ENCODE assay signal across 15 mouse cellular contexts in genomic region chr13:108240012-108240411, GRCm38 (mm10). TPM values are rescaled to one million over a fixed set of nuclear protein-coding genes. Genes with fewer than 3 reads are reported as not detected.
DNase-seq lines count a peak whose midpoint lies in the region; ATAC-seq lines count a peak whose summit lies in the region.
"Had no signal": no experiment of that assay in that cellular context is flagged by ENCODE, and none has a peak within 500 bp of the region (broad histone marks: within the 10 kb centered on the region; RNA-seq: fewer than 3 reads in every experiment).

No protein-coding gene starts in this region.

- H3K27me3 ChIP-seq in intestine, embryonic 14.5 days (replicated peaks; ENCODE audit: control insufficient read depth, insufficient read depth, low read length) = no peaks in the 10 kb centered on the region
- no peaks in the 10 kb centered on the region for H3K27me3 ChIP-seq in intestine, embryonic 15.5 days (replicated peaks)
- H3K27me3 ChIP-seq: limb, embryonic 13.5 days; neural tube, embryonic 15.5 days had no signal

- WGBS in intestine, embryonic 14.5 days = 66% methylated on average over 4 of the region's 4 CpGs
- WGBS in intestine, embryonic 15.5 days = 44% methylated on average over 4 of the region's 4 CpGs

- H3K9ac ChIP-seq in intestine, embryonic 14.5 days (ENCODE audit: low read length) = no peak overlapping the region
- H3K9ac ChIP-seq in intestine, embryonic 15.5 days = no peak overlapping the region
- H3K9ac ChIP-seq: limb, embryonic 13.5 days; neural tube, embryonic 15.5 days had no signal

- H3K4me2 ChIP-seq in intestine, embryonic 14.5 days (ENCODE audit: low read length) = no peak overlapping the region
- no peak overlapping the region for H3K4me2 ChIP-seq in intestine, embryonic 15.5 days (replicated peaks)
- H3K4me2 ChIP-seq: limb, embryonic 13.5 days; neural tube, embryonic 15.5 days had no signal

- no peaks in the 10 kb centered on the region for H3K36me3 ChIP-seq in intestine, embryonic 14.5 days (ENCODE audit: control insufficient read depth, insufficient read depth, low read length)
- H3K36me3 ChIP-seq in intestine, embryonic 15.5 days = no peaks in the 10 kb centered on the region
- H3K36me3 ChIP-seq: limb, embryonic 13.5 days; neural tube, embryonic 15.5 days had no signal

- no peak for ATAC-seq in intestine, embryonic 14.5 days (replicated peaks; ENCODE audit: low FRiP score, low TSS enrichment, low read depth)
- ATAC-seq in intestine, embryonic 15.5 days = no peak
- ATAC-seq: forebrain, embryonic 16.5 days had no signal

- no peak overlapping the region for H3K27ac ChIP-seq in intestine, embryonic 14.5 days (ENCODE audit: low read depth)
- H3K27ac ChIP-seq in intestine, embryonic 15.5 days = no peak overlapping the region
- H3K27ac ChIP-seq: heart, adult 2 months; limb, embryonic 13.5 days; macrophage; neural tube, embryonic 15.5 days; stomach, postnatal 0 days had no signal

- peak; percentile 21 to 60 for DNase-seq in adrenal gland, adult (ENCODE audit: inconsistent age in 2 of 2, low spot score in 1 of 2)
- no peak for DNase-seq in adrenal gland, adult 18-20 months (ENCODE audit: low spot score in 2 of 2)
- peak; percentile 24 for DNase-seq in intestine, embryonic 14.5 days (ENCODE audit: low spot score)
- DNase-seq in ovary, postnatal 36 days (ENCODE audit: low spot score) = peak; percentile 6
- no peak for DNase-seq in ovary, postnatal 14 days (ENCODE audit: low spot score)
- DNase-seq in telencephalon, adult 2 months (ENCODE audit: low read depth, low spot score) = peak; percentile 21
- no peak for DNase-seq in T-cell, adult 2 months (ENCODE audit: low spot score)
- DNase-seq: heart, adult 2 months; kidney, adult 18-20 months had no signal

- 0 out of 2 replicates have a peak, but pooled peaks cover 4% of the 10 kb centered on the region for H3K4me1 ChIP-seq in intestine, embryonic 14.5 days (replicated peaks; ENCODE audit: control insufficient read depth, insufficient read depth, low read length)
- no peaks in the 10 kb centered on the region for H3K4me1 ChIP-seq in intestine, embryonic 15.5 days (replicated peaks)
- H3K4me1 ChIP-seq: limb, embryonic 13.5 days had no signal

- no peak overlapping the region for H3K4me3 ChIP-seq in intestine, embryonic 14.5 days (ENCODE audit: low read depth, low read length)
- no peak overlapping the region for H3K4me3 ChIP-seq in intestine, embryonic 15.5 days (replicated peaks)
- H3K4me3 ChIP-seq: heart, adult 2 months; limb, embryonic 13.5 days; neural tube, embryonic 15.5 days had no signal

- no peaks in the 10 kb centered on the region for H3K9me3 ChIP-seq in intestine, embryonic 14.5 days (ENCODE audit: control insufficient read depth, low read length)
- H3K9me3 ChIP-seq in intestine, embryonic 15.5 days = no peaks in the 10 kb centered on the region
- H3K9me3 ChIP-seq: limb, embryonic 13.5 days; neural tube, embryonic 15.5 days had no signal

RNA-seq across cellular contexts. Expression of gene Elovl7, which starts 25.8 kb away (rescaled TPM):
- total RNA-seq in adrenal gland, adult 18-20 months (2021) = 1 to 10 TPM; 2.5 to 2.6 TPM
- polyA plus RNA-seq in intestine, embryonic 14.5 days (2014; fragmentation: Nextera tagmentation; extraction: Ambion mirVana) = 15.8 and 18.9 TPM in 2 replicates
- polyA plus RNA-seq in intestine, embryonic 15.5 days (2015; fragmentation: Nextera tagmentation; extraction: Ambion mirVana) = 19.9 and 20.3 TPM in 2 replicates

Comparison
In these comparisons a context has a peak if more than half of its experiments do, and no peak if none do; other contexts are left out.
1. DNase-seq: peak in adrenal gland, adult (2 of 2), intestine, embryonic 14.5 days (single experiment), ovary, postnatal 36 days (single experiment) and telencephalon, adult 2 months (single experiment); none in adrenal gland, adult 18-20 months (0 of 2), ovary, postnatal 14 days (single experiment) and T-cell, adult 2 months (single experiment).